Mouse (Mus musculus) lung, postnatal 10 days (tissue): Measurements from ENCODE around the gene Nedd8.

ENCODE experiments used
- DNase-seq: peaks from one replicate; pipeline ENCODE4 v3.0.0; 2021

Nedd8 gene

GRCm38 (mm10) chr14:55671833-55672740, at the start of gene Nedd8, which contains the start of gene Gmpr2:
TSS of gene Nedd8 (minus strand) at chr14:55672124.
TSS of gene Gmpr2 (plus strand) at chr14:55671941.
- peak; percentile 94 for DNase-seq

GRCm38 (mm10) chr14:55721076-55721475, 49.2 kb upstream of the Nedd8 start:
- DNase-seq, result no peak

GRCm38 (mm10) chr14:55720666-55721065, 48.7 kb upstream of the Nedd8 start:
- DNase-seq, result no peak

- no peak for DNase-seq
Observed at GRCm38 (mm10) chr14:55719737-55720136, 47.8 kb upstream of the Nedd8 start.

GRCm38 (mm10) chr14:55716884-55717283, 45.0 kb upstream of the Nedd8 start:
- DNase-seq, result no peak

GRCm38 (mm10) chr14:55716271-55716670, 44.3 kb upstream of the Nedd8 start:
- no peak for DNase-seq

GRCm38 (mm10) chr14:55714893-55715292, 43.0 kb upstream of the Nedd8 start:
- DNase-seq, result peak; percentile 57

GRCm38 (mm10) chr14:55713729-55714122, 41.8 kb upstream of the Nedd8 start, which contains the start of gene Tgm1:
TSS of gene Tgm1 (minus strand) at chr14:55713926.
- DNase-seq, result no peak

GRCm38 (mm10) chr14:55713007-55713728, 41.2 kb upstream of the Nedd8 start:
- peak; percentile 70 for DNase-seq

- DNase-seq, result no peak
Observed at GRCm38 (mm10) chr14:55711786-55712185, 39.9 kb upstream of the Nedd8 start.

- DNase-seq, result no peak
Observed at GRCm38 (mm10) chr14:55709509-55709908, 37.6 kb upstream of the Nedd8 start.

GRCm38 (mm10) chr14:55707397-55707796, 35.5 kb upstream of the Nedd8 start:
- DNase-seq, result no peak

GRCm38 (mm10) chr14:55706051-55706600, 34.2 kb upstream of the Nedd8 start:
- peak; percentile 27 for DNase-seq

GRCm38 (mm10) chr14:55702761-55703160, 30.8 kb upstream of the Nedd8 start:
- no peak for DNase-seq

GRCm38 (mm10) chr14:55701131-55701530, 29.2 kb upstream of the Nedd8 start:
- no peak for DNase-seq

- no peak for DNase-seq
Observed at GRCm38 (mm10) chr14:55697226-55697625, 25.3 kb upstream of the Nedd8 start.

GRCm38 (mm10) chr14:55689433-55689832, 17.5 kb upstream of the Nedd8 start:
- DNase-seq, result no peak

GRCm38 (mm10) chr14:55682118-55682493, 10.2 kb upstream of the Nedd8 start:
- DNase-seq, result no peak

- peak; percentile 95 for DNase-seq
Observed at GRCm38 (mm10) chr14:55681160-55682117, 9.5 kb upstream of the Nedd8 start, which contains the start of gene Tinf2. TSS of gene Tinf2 (minus strand) at chr14:55681820.

- no peak for DNase-seq
Observed at GRCm38 (mm10) chr14:55677615-55678014, 5.7 kb upstream of the Nedd8 start.

GRCm38 (mm10) chr14:55672741-55673060, 777 bp upstream of the Nedd8 start:
- no peak for DNase-seq

GRCm38 (mm10) chr14:55671486-55671832, 465 bp downstream of the Nedd8 start:
- DNase-seq, result no peak

- no peak for DNase-seq
Observed at GRCm38 (mm10) chr14:55660636-55661035, 11.3 kb downstream of the Nedd8 start.
